Mouse (Mus musculus) brain, embryonic 14.5 days (tissue): ENCODE results near the gene Defb20.

Source experiments
- CTCF ChIP-seq: fragments of 200-500 bp; IDR thresholded peaks from 2 replicates; pipeline ENCODE4 v1.5.1; 2012; ENCODE audit warnings: inconsistent platforms, mild to moderate bottlenecking, moderate library complexity, borderline replicate concordance; ENCODE audit not compliant: insufficient read depth, insufficient read length; ENCODE audit errors: extremely low read depth
- POLR2A ChIP-seq: fragments of 200-500 bp; IDR thresholded peaks from 2 replicates; pipeline ENCODE4 v1.6.1; 2012; ENCODE audit warnings: mild to moderate bottlenecking, inconsistent platforms, borderline replicate concordance; ENCODE audit not compliant: poor library complexity, insufficient read depth, insufficient read length, severe bottlenecking; ENCODE audit errors: extremely low read depth

- TF ChIP-seq CTCF (no peak), POLR2A (no peak)
These were observed 29.4 kb upstream of the Defb20 start for GRCm38 (mm10) chr2:152447461-152447860.
